Comparison of ENCODE assay signal across 18 mouse cellular contexts in the genomic region with DNA sequence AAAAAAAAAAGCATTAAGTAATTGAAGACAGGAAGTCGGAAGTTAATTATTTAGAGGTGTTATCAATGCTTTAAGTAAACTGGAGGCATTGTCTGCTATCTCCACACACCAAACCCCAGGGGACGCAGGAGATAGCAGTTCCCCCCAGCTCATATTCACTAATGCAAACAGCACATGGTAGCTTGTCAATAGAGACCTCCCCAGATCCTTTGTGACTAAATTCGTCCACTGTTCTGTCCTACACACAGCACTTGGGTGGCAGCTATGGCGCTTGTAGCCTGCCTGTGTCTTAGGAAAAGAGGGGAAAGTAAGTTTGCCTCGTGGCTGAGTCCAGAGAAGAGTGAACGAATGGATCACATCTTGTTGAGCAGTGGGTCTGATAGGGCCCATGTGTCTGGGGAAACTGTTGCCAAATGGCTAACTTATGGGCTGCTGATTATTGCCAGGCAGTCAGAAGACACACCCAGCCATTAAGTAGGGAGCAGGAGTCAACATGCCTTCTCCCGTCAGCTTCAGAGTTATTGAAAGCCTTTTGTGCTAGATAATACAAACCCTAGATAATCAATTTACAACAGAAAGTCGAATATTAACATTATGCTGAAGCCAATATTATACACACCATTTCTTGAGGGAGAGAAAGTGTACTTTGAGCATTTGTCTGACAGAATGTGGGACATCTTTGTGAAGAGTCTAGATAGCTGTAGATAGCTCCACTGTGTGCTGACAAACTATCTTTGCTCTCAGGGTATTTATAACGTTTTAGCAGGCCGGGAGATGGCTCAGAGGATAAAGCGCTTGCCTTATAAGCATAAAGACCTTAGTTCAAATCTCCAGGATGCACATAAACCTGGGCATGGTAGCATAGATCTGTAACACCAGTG.
DNase-seq lines count a peak whose midpoint lies in the region; ATAC-seq and TF ChIP-seq lines count a peak whose summit lies in the region.
"Had no signal": no experiment of that assay in that cellular context is flagged by ENCODE, and none has a peak within 500 bp of the region (broad histone marks: within the 10 kb centered on the region; RNA-seq: fewer than 3 reads in every experiment).

No protein-coding gene starts in this region.

- no peak for ATAC-seq in lung, embryonic 14.5 days (ENCODE audit: insufficient read depth)
- no peak for ATAC-seq in embryonic facial prominence, embryonic 11.5 days (replicated peaks; ENCODE audit: insufficient number of reproducible peaks, low FRiP score, low TSS enrichment, low read depth)
- no peak for ATAC-seq in limb, embryonic 14.5 days (ENCODE audit: low FRiP score, low read depth)
- ATAC-seq in megakaryocyte-erythroid progenitor cell, adult 5-6 weeks (replicated peaks; ENCODE audit: low FRiP score, low TSS enrichment, poor library complexity, severe bottlenecking), result peak; percentile 81
- ATAC-seq: forebrain, postnatal 0 days had no signal

- DNase-seq in lung, embryonic 14.5 days, result peak; percentile 39
- DNase-seq in lung, adult 18-20 months, result no peak
- DNase-seq in embryonic facial prominence, embryonic 11.5 days (ENCODE audit: low spot score), result peak; percentile 11
- DNase-seq in limb, embryonic 14.5 days (ENCODE audit: low spot score), result peak; percentile 46
- DNase-seq in ovary, postnatal 10 days (ENCODE audit: low spot score), result no peak
- DNase-seq in thymus, adult 18-20 months, result no peak
- no peak for DNase-seq in layer of hippocampus, postnatal 36 days
- DNase-seq: adrenal gland, postnatal 10 days; cerebellum, postnatal 25 days; forebrain, postnatal 0 days; gastrocnemius, postnatal 25 days; heart, postnatal 4 days; kidney, adult 18-20 months; kidney, postnatal 36 days had no signal

- no peak for TF ChIP-seq POLR2A in limb, embryonic 14.5 days (IDR thresholded peaks at IDR 0.05; ENCODE audit: borderline replicate concordance, extremely low read depth, insufficient read depth, insufficient read length)

- no peak overlapping the region for H3K9ac ChIP-seq in lung, embryonic 14.5 days
- H3K9ac ChIP-seq in embryonic facial prominence, embryonic 11.5 days (replicated peaks; ENCODE audit: low read length), result no peak overlapping the region
- no peak overlapping the region for H3K9ac ChIP-seq in limb, embryonic 14.5 days (ENCODE audit: low read depth, low read length, severe bottlenecking)
- H3K9ac ChIP-seq: forebrain, postnatal 0 days; heart, embryonic 12.5 days; lung, embryonic 15.5 days had no signal

- H3K4me1 ChIP-seq in lung, embryonic 14.5 days (ENCODE audit: insufficient read depth), result no peaks in the 10 kb centered on the region
- no peaks in the 10 kb centered on the region for H3K4me1 ChIP-seq in embryonic facial prominence, embryonic 11.5 days (ENCODE audit: control insufficient read depth, insufficient read depth, low read length)
- H3K4me1 ChIP-seq in limb, embryonic 14.5 days (ENCODE audit: control insufficient read depth, insufficient read depth, low read length), result peaks cover 11% of the 10 kb centered on the region
- H3K4me1 ChIP-seq: lung, embryonic 15.5 days had no signal

- 39% methylated on average over 11 of the region's 11 CpGs for WGBS in lung, embryonic 14.5 days
- 54% methylated on average over 11 of the region's 11 CpGs for WGBS in embryonic facial prominence, embryonic 11.5 days
- 33% methylated on average over 11 of the region's 11 CpGs for WGBS in limb, embryonic 14.5 days

- H3K27me3 ChIP-seq in lung, embryonic 14.5 days (ENCODE audit: insufficient read depth, low read length), result no peaks in the 10 kb centered on the region
- no peaks in the 10 kb centered on the region for H3K27me3 ChIP-seq in embryonic facial prominence, embryonic 11.5 days (ENCODE audit: control insufficient read depth, insufficient read depth, low read length)
- H3K27me3 ChIP-seq in limb, embryonic 14.5 days (ENCODE audit: control insufficient read depth, insufficient read depth, low read length), result no peaks in the 10 kb centered on the region
- H3K27me3 ChIP-seq: heart, embryonic 12.5 days; lung, embryonic 15.5 days had no signal

- no peak overlapping the region for H3K4me3 ChIP-seq in lung, embryonic 14.5 days (ENCODE audit: low read depth, low read length)
- no peak overlapping the region for H3K4me3 ChIP-seq in embryonic facial prominence, embryonic 11.5 days (ENCODE audit: low read depth, low read length)
- no peak overlapping the region for H3K4me3 ChIP-seq in limb, embryonic 14.5 days (replicated peaks; ENCODE audit: low read length)
- H3K4me3 ChIP-seq: heart, embryonic 12.5 days; left cerebral cortex, adult 2 months; lung, embryonic 15.5 days had no signal

- no peak overlapping the region for H3K4me2 ChIP-seq in lung, embryonic 14.5 days
- H3K4me2 ChIP-seq in embryonic facial prominence, embryonic 11.5 days (ENCODE audit: low read depth, low read length), result no peak overlapping the region
- H3K4me2 ChIP-seq in limb, embryonic 14.5 days (replicated peaks; ENCODE audit: low read depth, low read length, severe bottlenecking), result no peak overlapping the region
- H3K4me2 ChIP-seq: heart, embryonic 12.5 days; lung, embryonic 15.5 days had no signal

- no peak overlapping the region for H3K27ac ChIP-seq in lung, embryonic 14.5 days (ENCODE audit: low read depth)
- H3K27ac ChIP-seq in embryonic facial prominence, embryonic 11.5 days (replicated peaks; ENCODE audit: low read depth, low read length), result no peak overlapping the region
- no peak overlapping the region; the same call in 1 of the 2 replicates for H3K27ac ChIP-seq in limb, embryonic 14.5 days (replicated peaks; ENCODE audit: low read depth, low read length)
- H3K27ac ChIP-seq: left cerebral cortex, adult 2 months; lung, embryonic 15.5 days had no signal

- H3K36me3 ChIP-seq in lung, embryonic 14.5 days (ENCODE audit: insufficient read depth), result no peaks in the 10 kb centered on the region
- H3K36me3 ChIP-seq in embryonic facial prominence, embryonic 11.5 days (replicated peaks; ENCODE audit: control insufficient read depth, insufficient read depth, low read depth, low read length), result no peaks in the 10 kb centered on the region
- H3K36me3 ChIP-seq in limb, embryonic 14.5 days (ENCODE audit: control insufficient read depth, insufficient read depth, low read length), result no peaks in the 10 kb centered on the region
- H3K36me3 ChIP-seq: heart, embryonic 12.5 days; lung, embryonic 15.5 days had no signal

- no peak for TF ChIP-seq CTCF in lung, embryonic 14.5 days (IDR thresholded peaks at IDR 0.05; ENCODE audit: low read depth)

- H3K9me3 ChIP-seq in lung, embryonic 14.5 days (ENCODE audit: low read depth, low read length), result no peaks in the 10 kb centered on the region
- no peaks in the 10 kb centered on the region for H3K9me3 ChIP-seq in embryonic facial prominence, embryonic 11.5 days (replicated peaks; ENCODE audit: control insufficient read depth, low read length)
- H3K9me3 ChIP-seq in limb, embryonic 14.5 days (ENCODE audit: control insufficient read depth, low read length), result no peaks in the 10 kb centered on the region
- H3K9me3 ChIP-seq: heart, embryonic 12.5 days; lung, embryonic 15.5 days had no signal

Comparison
In these comparisons a context has a peak if more than half of its experiments do, and no peak if none do; other contexts are left out.
1. DNase-seq: peak in lung, embryonic 14.5 days (single experiment), embryonic facial prominence, embryonic 11.5 days (single experiment) and limb, embryonic 14.5 days (single experiment); none in lung, adult 18-20 months (0 of 2), ovary, postnatal 10 days (single experiment), thymus, adult 18-20 months (0 of 2) and layer of hippocampus, postnatal 36 days (0 of 2).